Mouse (Mus musculus) spleen, embryonic (tissue): ENCODE results near the gene Foxa2.

Experiments
- CTCF ChIA-PET: fragments of 350-600 bp; sonication (Branson Sonifier 250); formaldehyde crosslinking; loops from one replicate; lab custom pipeline; 2022; lab: Charles Lee

Foxa2 gene

GRCm38 (mm10) chr2:148039351-148040235, 7.2 kb downstream of the Foxa2 start:
- CTCF ChIA-PET, result no interaction called here

- CTCF ChIA-PET, result no interaction called here
Measured at GRCm38 (mm10) chr2:148038366-148039310, 8.1 kb downstream of the Foxa2 start.

GRCm38 (mm10) chr2:148036611-148037160, 10.1 kb downstream of the Foxa2 start:
- CTCF ChIA-PET, result no interaction called here

- CTCF ChIA-PET, result no interaction called here
Measured at GRCm38 (mm10) chr2:148030991-148031675, 15.6 kb downstream of the Foxa2 start.

GRCm38 (mm10) chr2:148030613-148030935, 16.2 kb downstream of the Foxa2 start:
- CTCF ChIA-PET, result no interaction called here

- CTCF ChIA-PET, result no interaction called here
Measured at GRCm38 (mm10) chr2:148029751-148030612, 16.8 kb downstream of the Foxa2 start.

- CTCF ChIA-PET, result no interaction called here
Measured at GRCm38 (mm10) chr2:148029050-148029608, 17.6 kb downstream of the Foxa2 start.

- CTCF ChIA-PET, result no interaction called here
Measured at GRCm38 (mm10) chr2:148026366-148026765, 20.4 kb downstream of the Foxa2 start.

GRCm38 (mm10) chr2:148025481-148025880, 21.3 kb downstream of the Foxa2 start:
- CTCF ChIA-PET, result no interaction called here

- CTCF ChIA-PET, result no interaction called here
Measured at GRCm38 (mm10) chr2:148024268-148024935, 22.4 kb downstream of the Foxa2 start.

- CTCF ChIA-PET, result no interaction called here
Measured at GRCm38 (mm10) chr2:148023340-148023806, 23.4 kb downstream of the Foxa2 start.

- CTCF ChIA-PET, result no interaction called here
Measured at GRCm38 (mm10) chr2:148021919-148022570, 24.7 kb downstream of the Foxa2 start.

GRCm38 (mm10) chr2:148021016-148021415, 25.8 kb downstream of the Foxa2 start:
- CTCF ChIA-PET, result no interaction called here

GRCm38 (mm10) chr2:148020125-148020524, 26.6 kb downstream of the Foxa2 start:
- CTCF ChIA-PET, result no interaction called here

GRCm38 (mm10) chr2:148017782-148018690, 28.7 kb downstream of the Foxa2 start:
- CTCF ChIA-PET, result no interaction called here

GRCm38 (mm10) chr2:148013382-148013781, 33.4 kb downstream of the Foxa2 start:
- CTCF ChIA-PET, result interaction anchor here (0.6 kb wide), 1 partner anchor 956 kb away, joined by 3 read pairs; no protein-coding TSS in a partner anchor

- CTCF ChIA-PET, result interaction anchor here (0.7 kb wide), 1 partner anchor 430 kb away, joined by 7 read pairs; no protein-coding TSS in a partner anchor
Measured at GRCm38 (mm10) chr2:148009049-148009448, 37.7 kb downstream of the Foxa2 start.
